Mouse (Mus musculus): ENCODE measurements around the gene Abca13.

DNA sequence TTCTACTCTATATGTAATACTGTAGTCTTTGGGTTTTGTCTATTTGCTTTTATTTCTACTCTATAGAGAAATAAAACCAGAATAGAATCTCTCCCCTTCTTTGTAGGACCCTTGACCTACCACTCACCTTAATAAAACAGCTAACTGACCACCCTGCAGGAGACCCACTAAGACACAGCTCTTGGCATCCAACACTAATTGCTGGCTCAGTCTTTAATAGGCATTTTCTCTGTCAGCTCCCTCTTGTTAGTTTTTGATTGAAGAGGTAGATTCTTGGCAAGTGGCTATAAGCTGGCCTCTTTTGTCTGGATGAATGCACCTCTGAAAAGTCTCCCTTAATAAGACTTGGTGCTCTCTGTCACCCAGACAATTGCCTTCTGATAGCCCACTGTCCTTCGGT, 424.9 kb downstream of the Abca13 start:
- no peak for TF ChIP-seq CTCF (IDR thresholded peaks at IDR 0.05; ENCODE audit: low read depth)
- no peak for TF ChIP-seq EP300 (IDR thresholded peaks at IDR 0.05; ENCODE audit: low read depth)

Data from liver, embryonic 14.5 days (tissue).